Comparison of ENCODE assay signal across 18 mouse cellular contexts in genomic region chr8:94633564-94634194, GRCm38 (mm10). TPM values are rescaled to one million over a fixed set of nuclear protein-coding genes. Genes with fewer than 3 reads are reported as not detected.
DNase-seq lines count a peak whose midpoint lies in the region; ATAC-seq and TF ChIP-seq lines count a peak whose summit lies in the region.
"Had no signal": no experiment of that assay in that cellular context is flagged by ENCODE, and none has a peak within 500 bp of the region (broad histone marks: within the 10 kb centered on the region; RNA-seq: fewer than 3 reads in every experiment).

No protein-coding gene starts in this region.

- H3K4me3 ChIP-seq in G1E (ENCODE audit: low read depth, low read length) = no peak overlapping the region
- H3K4me3 ChIP-seq in liver, embryonic 16.5 days (ENCODE audit: low read depth, low read length) = no peak overlapping the region
- no peak overlapping the region for H3K4me3 ChIP-seq in midbrain, embryonic 15.5 days
- H3K4me3 ChIP-seq: forebrain, embryonic 13.5 days; hindbrain, embryonic 12.5 days; limb, embryonic 13.5 days; neural tube, embryonic 13.5 days had no signal

- no peak for TF ChIP-seq CTCF in G1E (IDR thresholded peaks at IDR 0.05; ENCODE audit: low read depth, low read length)

- peak; percentile 67 for DNase-seq in CD4-positive helper T cell, adult 2 months (ENCODE audit: low read depth, low spot score)
- no peak for DNase-seq in G1E (ENCODE audit: low spot score)
- DNase-seq in retina, embryonic 14.5 days (ENCODE audit: low spot score) = no peak
- DNase-seq in adrenal gland, adult (ENCODE audit: inconsistent age in 2 of 2, low spot score in 1 of 2) = no peak
- DNase-seq: adrenal gland, postnatal 36 days; cerebellum, postnatal 10 days; gastrocnemius, postnatal 36 days; heart, postnatal 10 days; kidney, postnatal 10 days; right cerebral cortex, postnatal 25 days had no signal

- peak; percentile 24 for ATAC-seq in G1E (ENCODE audit: extremely low read depth, insufficient number of reproducible peaks, low FRiP score, poor library complexity, severe bottlenecking)
- peak; percentile 60 for ATAC-seq in erythroblast, adult 5-6 weeks (replicated peaks; ENCODE audit: low FRiP score, poor library complexity, severe bottlenecking)
- ATAC-seq in liver, embryonic 16.5 days (ENCODE audit: low read depth) = peak; percentile 31
- no peak for ATAC-seq in midbrain, embryonic 15.5 days (replicated peaks)
- ATAC-seq: forebrain, embryonic 13.5 days had no signal

- H3K4me2 ChIP-seq in liver, embryonic 16.5 days (ENCODE audit: low read depth, low read length) = 0 out of 2 replicates have a peak overlapping the region, but pooled peaks have one; percentile 9
- H3K4me2 ChIP-seq in midbrain, embryonic 15.5 days = no peak overlapping the region
- H3K4me2 ChIP-seq: forebrain, embryonic 13.5 days; hindbrain, embryonic 12.5 days; limb, embryonic 13.5 days; neural tube, embryonic 13.5 days had no signal

- H3K27ac ChIP-seq in liver, embryonic 16.5 days (ENCODE audit: low read length) = peak overlapping the region; percentile 57
- H3K27ac ChIP-seq in midbrain, embryonic 15.5 days = no peak overlapping the region
- H3K27ac ChIP-seq: forebrain, embryonic 13.5 days; hindbrain, embryonic 12.5 days; limb, embryonic 13.5 days; neural tube, embryonic 13.5 days had no signal

- no peak overlapping the region for H3K9ac ChIP-seq in liver, embryonic 16.5 days (ENCODE audit: low read depth, low read length)
- no peak overlapping the region for H3K9ac ChIP-seq in midbrain, embryonic 15.5 days
- H3K9ac ChIP-seq: forebrain, embryonic 13.5 days; hindbrain, embryonic 12.5 days; limb, embryonic 13.5 days; neural tube, embryonic 13.5 days had no signal

- H3K9me3 ChIP-seq in G1E (replicated peaks) = no peaks in the 10 kb centered on the region
- H3K9me3 ChIP-seq in liver, embryonic 16.5 days (replicated peaks; ENCODE audit: control insufficient read depth, low read length) = no peaks in the 10 kb centered on the region
- H3K9me3 ChIP-seq in midbrain, embryonic 15.5 days = no peaks in the 10 kb centered on the region
- H3K9me3 ChIP-seq: forebrain, embryonic 13.5 days; hindbrain, embryonic 12.5 days; limb, embryonic 13.5 days; neural tube, embryonic 13.5 days had no signal

- peaks cover 73% of the 10 kb centered on the region for H3K36me3 ChIP-seq in G1E (replicated peaks)
- H3K36me3 ChIP-seq in liver, embryonic 16.5 days (ENCODE audit: control insufficient read depth, insufficient read depth) = peaks cover 6% of the 10 kb centered on the region
- peaks cover 55% of the 10 kb centered on the region; the same call in 1 of the 2 replicates for H3K36me3 ChIP-seq in midbrain, embryonic 15.5 days (replicated peaks)

- no peaks in the 10 kb centered on the region for H3K27me3 ChIP-seq in G1E (ENCODE audit: insufficient read depth, low read length)
- no peaks in the 10 kb centered on the region for H3K27me3 ChIP-seq in liver, embryonic 16.5 days (ENCODE audit: control insufficient read depth, insufficient read depth, low read depth, low read length)
- H3K27me3 ChIP-seq in midbrain, embryonic 15.5 days (replicated peaks) = no peaks in the 10 kb centered on the region
- H3K27me3 ChIP-seq: CH12.LX; forebrain, embryonic 13.5 days; hindbrain, embryonic 12.5 days; limb, embryonic 13.5 days; neural tube, embryonic 13.5 days had no signal

- WGBS in liver, embryonic 16.5 days (ENCODE audit: insufficient replicate concordance) = 35% methylated on average over 2 of the region's 2 CpGs
- WGBS in midbrain, embryonic 15.5 days = 93% methylated on average over 2 of the region's 2 CpGs

- H3K4me1 ChIP-seq in G1E (ENCODE audit: insufficient read depth, low read depth, low read length) = peaks cover 44% of the 10 kb centered on the region
- peaks cover 13% of the 10 kb centered on the region for H3K4me1 ChIP-seq in liver, embryonic 16.5 days (ENCODE audit: control insufficient read depth, low read depth, low read length)
- no peaks in the 10 kb centered on the region for H3K4me1 ChIP-seq in midbrain, embryonic 15.5 days
- H3K4me1 ChIP-seq: forebrain, embryonic 13.5 days; hindbrain, embryonic 12.5 days; limb, embryonic 13.5 days; neural tube, embryonic 13.5 days had no signal

RNA-seq across cellular contexts. Expression of gene Fam192a, which starts 31.9 kb away (rescaled TPM):
- total RNA-seq in G1E (2014; fragmentation: Nextera tagmentation) = 53.3 and 65.7 TPM in 2 replicates
- 81.1 and 103 TPM in 2 replicates for total RNA-seq in G1E (2017)
- 103 and 122 TPM in 2 replicates for polyA plus RNA-seq in G1E (2012)
- 9.8 and 15.9 TPM in 2 replicates for total RNA-seq in erythroblast, adult 5-6 weeks (2015; ENCODE audit: low replicate concordance)
- total RNA-seq in erythroblast, adult 5-6 weeks (2017; ENCODE audit: low replicate concordance) = 40.8 and 44.3 TPM in 2 replicates
- polyA plus RNA-seq in liver, embryonic 16.5 days (2015; fragmentation: Nextera tagmentation; extraction: Ambion mirVana) = 24.6 and 26.2 TPM in 2 replicates
- 75.0 and 75.2 TPM in 2 replicates for polyA plus RNA-seq in midbrain, embryonic 15.5 days (2015; fragmentation: Nextera tagmentation; extraction: Ambion mirVana)

RNA-seq across cellular contexts. Expression of gene Rspry1, which starts 31.9 kb away (rescaled TPM):
- total RNA-seq in G1E (2014; fragmentation: Nextera tagmentation) (136 and 144 TPM in 2 replicates), G1E (2017) (114 and 123 TPM in 2 replicates)
- polyA plus RNA-seq in G1E (2012) = 12.0 and 14.9 TPM in 2 replicates
- total RNA-seq in erythroblast, adult 5-6 weeks (2015; ENCODE audit: low replicate concordance) = 13.0 and 19.2 TPM in 2 replicates
- total RNA-seq in erythroblast, adult 5-6 weeks (2017; ENCODE audit: low replicate concordance) = 7.8 and 12.7 TPM in 2 replicates
- 14.4 TPM in 2 replicates for polyA plus RNA-seq in liver, embryonic 16.5 days (2015; fragmentation: Nextera tagmentation; extraction: Ambion mirVana)
- polyA plus RNA-seq in midbrain, embryonic 15.5 days (2015; fragmentation: Nextera tagmentation; extraction: Ambion mirVana) = 53.3 and 56.1 TPM in 2 replicates

RNA-seq across cellular contexts. Expression of gene Arl2bp, which starts 32.7 kb away (rescaled TPM):
- total RNA-seq in G1E (2014; fragmentation: Nextera tagmentation) (93.0 and 123 TPM in 2 replicates), G1E (2017) (156 and 180 TPM in 2 replicates)
- 71.6 and 104 TPM in 2 replicates for polyA plus RNA-seq in G1E (2012)
- total RNA-seq in erythroblast, adult 5-6 weeks (2015; ENCODE audit: low replicate concordance) = 16.1 and 18.0 TPM in 2 replicates
- total RNA-seq in erythroblast, adult 5-6 weeks (2017; ENCODE audit: low replicate concordance) = 27.9 and 32.5 TPM in 2 replicates
- polyA plus RNA-seq in liver, embryonic 16.5 days (2015; fragmentation: Nextera tagmentation; extraction: Ambion mirVana) = 19.0 and 19.5 TPM in 2 replicates
- 190 and 202 TPM in 2 replicates for polyA plus RNA-seq in midbrain, embryonic 15.5 days (2015; fragmentation: Nextera tagmentation; extraction: Ambion mirVana)
